Mouse (Mus musculus) embryonic facial prominence, embryonic 14.5 days (tissue): Measurements from ENCODE around the gene Tfdp1. TPM values are rescaled to one million over a fixed set of nuclear protein-coding genes. Genes with fewer than 3 reads are reported as not detected.

Source experiments
- ATAC-seq: fragments of 200-750 bp; cut with Nextera tagmentation; 2 replicates; pipeline ENCODE4 v1.8.0; 2017; ENCODE audit warnings: low read depth, moderate number of reproducible peaks, moderate TSS enrichment
- DNase-seq: peaks from one replicate; pipeline ENCODE4 v3.0.0-alpha.2; 2015; ENCODE audit warnings: low spot score
- H3K27ac ChIP-seq: fragments of 300-500 bp; sonication (generic); replicated peaks from 2 replicates; pipeline ENCODE4 v1.5.1; 2014; ENCODE audit warnings: low read depth, mild to moderate bottlenecking, low read length, moderate library complexity
- H3K27me3 ChIP-seq: fragments of 300-500 bp; sonication (generic); replicated peaks from 2 replicates; pipeline ENCODE4 v1.6.1; 2014; ENCODE audit warnings: low read length; ENCODE audit not compliant: control insufficient read depth, insufficient read depth
- H3K36me3 ChIP-seq: fragments of 300-500 bp; sonication (generic); 2 replicates; pipeline ENCODE4 v1.6.1; 2014; ENCODE audit warnings: low read length, mixed read lengths; ENCODE audit not compliant: control insufficient read depth, insufficient read depth
- H3K4me1 ChIP-seq: fragments of 300-500 bp; sonication (generic); 2 replicates; pipeline ENCODE4 v1.6.1; 2014; ENCODE audit warnings: antibody characterized with exemption, low read length; ENCODE audit not compliant: control insufficient read depth, insufficient read depth
- H3K4me2 ChIP-seq: fragments of 300-500 bp; sonication (generic); 2 replicates; pipeline ENCODE4 v1.6.1; 2014; ENCODE audit warnings: low read depth, mild to moderate bottlenecking, low read length, moderate library complexity, mixed read lengths
- H3K4me3 ChIP-seq: fragments of 300-500 bp; sonication (generic); 2 replicates; pipeline ENCODE4 v1.5.1; 2014; ENCODE audit warnings: low read depth, mild to moderate bottlenecking, low read length
- H3K9ac ChIP-seq: fragments of 300-500 bp; sonication (generic); 2 replicates; pipeline ENCODE4 v1.6.1; 2014; ENCODE audit warnings: low read depth, mild to moderate bottlenecking, low read length, moderate library complexity, mixed read lengths
- H3K9me3 ChIP-seq: fragments of 300-500 bp; sonication (generic); 2 replicates; pipeline ENCODE4 v1.6.1; 2016; ENCODE audit warnings: low read length; ENCODE audit not compliant: control insufficient read depth
- WGBS: fragments of 180-500 bp; shearing (Covaris S2); extraction: QIAGEN DNeasy Blood & Tissue Kit; methylation state at CpG from one replicate; pipeline ENCODE4 v1.1.7; 2014; 5-methylcytosine and 5-hydroxymethylcytosine counted together
- polyA plus RNA-seq: library from polyadenylated mRNA; unstranded; fragments of >200 nt; fragmentation: Nextera tagmentation; extraction: Ambion mirVana; gene quantifications from 2 replicates; pipeline ENCODE4 v1.2.1, GENCODE M21; 2014

The Tfdp1 gene
- polyA plus RNA-seq: 150 and 168 TPM in 2 replicates

GRCm38 (mm10) chr8:13338255-13338860 lies at the start of gene Tfdp1:
Gene Tfdp1, plus strand, starts transcription at chr8:13338751.
- peak; percentile 95 for DNase-seq
- peak within 1 kb of the TSS; percentile 88 for H3K27ac ChIP-seq
- H3K36me3 ChIP-seq: peaks cover 32% of the 10 kb centered on the region
- H3K4me3 ChIP-seq: peak within 1 kb of the TSS; percentile 89
- H3K9me3 ChIP-seq: no peaks in the 10 kb centered on the region
- 2% methylated on average over 15 of the region's 72 CpGs for WGBS
- peaks cover 6% of the 10 kb centered on the region; the same call in 1 of the 2 replicates for H3K4me1 ChIP-seq
- H3K4me2 ChIP-seq: peak within 1 kb of the TSS; percentile 75
- no peaks in the 10 kb centered on the region for H3K27me3 ChIP-seq
- peak; percentile 96 for ATAC-seq
- peak within 1 kb of the TSS; percentile 97 for H3K9ac ChIP-seq

- H3K36me3 ChIP-seq: peaks cover 55% of the 10 kb centered on the region
- H3K4me1 ChIP-seq: peaks cover 8% of the 10 kb centered on the region
- H3K4me2 ChIP-seq: no peak overlapping the region
- no peak overlapping the region for H3K9ac ChIP-seq
- DNase-seq (peak; percentile 60), ATAC-seq (no peak)
- H3K4me3 ChIP-seq: no peak overlapping the region
- 27% methylated on average over 9 of the region's 9 CpGs for WGBS
- H3K27ac ChIP-seq: no peak overlapping the region
- H3K9me3 ChIP-seq: no peaks in the 10 kb centered on the region
- H3K27me3 ChIP-seq: no peaks in the 10 kb centered on the region
These were observed 46.2 kb upstream of the Tfdp1 start for GRCm38 (mm10) chr8:13292364-13292763.

- Histone ChIP-seq H3K9ac (no peak overlapping the region), H3K27ac (no peak overlapping the region), H3K4me1 (peaks cover 5% of the 10 kb centered on the region), H3K9me3 (no peaks in the 10 kb centered on the region), H3K4me2 (no peak overlapping the region), H3K4me3 (no peak overlapping the region), H3K36me3 (peaks cover 66% of the 10 kb centered on the region), H3K27me3 (no peaks in the 10 kb centered on the region)
- ATAC-seq: no peak
- DNase-seq: no peak
- 88% methylated on average over 9 of the region's 9 CpGs for WGBS
These were observed 44.7 kb upstream of the Tfdp1 start for GRCm38 (mm10) chr8:13293677-13294470.

GRCm38 (mm10) chr8:13299571-13299970 lies 39.0 kb upstream of the Tfdp1 start:
- ATAC-seq (no peak), DNase-seq (no peak)
- H3K36me3 ChIP-seq: peaks cover 85% of the 10 kb centered on the region
- H3K9ac ChIP-seq: no peak overlapping the region
- 95% methylated on average over 8 of the region's 8 CpGs for WGBS
- H3K9me3 ChIP-seq: no peaks in the 10 kb centered on the region
- no peaks in the 10 kb centered on the region for H3K4me1 ChIP-seq
- H3K4me2 ChIP-seq: no peak overlapping the region
- H3K4me3 ChIP-seq: no peak overlapping the region
- H3K27ac ChIP-seq: no peak overlapping the region
- H3K27me3 ChIP-seq: no peaks in the 10 kb centered on the region

- no peaks in the 10 kb centered on the region for H3K27me3 ChIP-seq
- 0 out of 2 replicates have a peak, but pooled peaks cover 6% of the 10 kb centered on the region for H3K9me3 ChIP-seq
- WGBS: 96% methylated on average over 7 of the region's 7 CpGs
- H3K4me2 ChIP-seq: no peak overlapping the region
- peaks cover 85% of the 10 kb centered on the region for H3K36me3 ChIP-seq
- H3K4me3 ChIP-seq: no peak overlapping the region
- no peak overlapping the region for H3K27ac ChIP-seq
- ATAC-seq (no peak), DNase-seq (no peak)
- H3K9ac ChIP-seq: no peak overlapping the region
- H3K4me1 ChIP-seq: no peaks in the 10 kb centered on the region
These were observed 37.5 kb upstream of the Tfdp1 start for GRCm38 (mm10) chr8:13301036-13301435.

GRCm38 (mm10) chr8:13305459-13305858 lies 33.1 kb upstream of the Tfdp1 start:
- Histone ChIP-seq H3K4me1 (no peaks in the 10 kb centered on the region), H3K4me2 (no peak overlapping the region), H3K9ac (no peak overlapping the region), H3K9me3 (0 out of 2 replicates have a peak, but pooled peaks cover 6% of the 10 kb centered on the region), H3K36me3 (peaks cover 74% of the 10 kb centered on the region), H3K27me3 (no peaks in the 10 kb centered on the region), H3K4me3 (no peak overlapping the region), H3K27ac (no peak overlapping the region)
- ATAC-seq (no peak), DNase-seq (no peak)
- WGBS: 89% methylated on average over 6 of the region's 6 CpGs

- H3K36me3 ChIP-seq: peaks cover 74% of the 10 kb centered on the region
- ATAC-seq: no peak
- no peak overlapping the region for H3K4me2 ChIP-seq
- no peaks in the 10 kb centered on the region for H3K27me3 ChIP-seq
- no peak overlapping the region for H3K4me3 ChIP-seq
- no peak overlapping the region for H3K9ac ChIP-seq
- no peak overlapping the region for H3K27ac ChIP-seq
- WGBS: 98% methylated on average over 4 of the region's 4 CpGs
- H3K4me1 ChIP-seq: no peaks in the 10 kb centered on the region
- H3K9me3 ChIP-seq: 0 out of 2 replicates have a peak, but pooled peaks cover 6% of the 10 kb centered on the region
- DNase-seq: no peak
These were observed 32.7 kb upstream of the Tfdp1 start for GRCm38 (mm10) chr8:13305884-13306283.

- peaks cover 74% of the 10 kb centered on the region for H3K36me3 ChIP-seq
These were observed 32.1 kb upstream of the Tfdp1 start for GRCm38 (mm10) chr8:13306309-13306909.

More at GRCm38 (mm10) chr8:13306309-13306909, 32.1 kb upstream of the Tfdp1 start:
- WGBS: 83% methylated on average over 7 of the region's 7 CpGs
- ATAC-seq: no peak
- no peaks in the 10 kb centered on the region for H3K4me1 ChIP-seq
- no peaks in the 10 kb centered on the region for H3K27me3 ChIP-seq
- DNase-seq: no peak
- no peak overlapping the region for H3K4me2 ChIP-seq
- 0 out of 2 replicates have a peak, but pooled peaks cover 6% of the 10 kb centered on the region for H3K9me3 ChIP-seq
- H3K4me3 ChIP-seq: no peak overlapping the region
- no peak overlapping the region for H3K27ac ChIP-seq
- no peak overlapping the region for H3K9ac ChIP-seq
